Mouse (Mus musculus): ENCODE measurements around the gene Prrc2a.
A peak's percentile ranks its signal among the peaks of the same experiment; 100 is the strongest.

GRCm38 (mm10) chr17:35178528-35178927 lies 13.8 kb upstream of the Prrc2a start:
- TF ChIP-seq CTCF (IDR thresholded peaks at IDR 0.05; ENCODE audit: low read depth), result peak; percentile 95
- TF ChIP-seq EP300 (IDR thresholded peaks at IDR 0.05; ENCODE audit: low read depth), result no peak

Data from liver, embryonic 14.5 days (tissue).